Mouse (Mus musculus) induced T-regulatory cell, adult 2 months (primary cell): ENCODE results near the gene Ssr3.
A peak's percentile ranks its signal among the peaks of the same experiment; 100 is the strongest.
"Not testable (repeated sequence)": the region's sequence is repeated elsewhere in the genome, so short reads cannot be mapped to it uniquely, and the experiment has no call there.

Experiments
- DNase-seq: peaks from one replicate; pipeline ENCODE4 v3.0.0-alpha.2; 2012; ENCODE audit warnings: low read depth

Ssr3 gene

DNA sequence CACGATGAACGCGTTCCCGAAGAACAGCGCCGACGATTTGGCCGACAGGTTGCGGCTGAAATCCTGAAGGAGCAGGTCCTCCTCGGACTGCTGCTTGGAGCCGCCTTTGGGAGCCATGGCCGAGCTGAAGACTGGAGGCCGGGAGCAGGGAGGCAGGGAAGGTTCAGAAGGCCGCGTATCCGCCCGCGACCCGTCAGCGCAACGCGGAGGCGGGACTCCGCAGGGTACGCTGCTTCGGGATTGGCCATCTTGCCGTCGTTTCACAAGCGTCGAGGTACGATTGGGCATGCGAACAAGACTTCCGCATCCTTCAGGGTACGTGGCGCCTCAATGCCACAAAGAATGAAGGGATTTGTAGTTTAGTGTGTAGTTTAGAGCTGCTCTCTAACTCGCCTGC, at the start of gene Ssr3:
Gene Ssr3, minus strand, starts transcription at position 203 of the 397 bp plus-strand sequence.
- DNase-seq = peak; percentile 97

DNA sequence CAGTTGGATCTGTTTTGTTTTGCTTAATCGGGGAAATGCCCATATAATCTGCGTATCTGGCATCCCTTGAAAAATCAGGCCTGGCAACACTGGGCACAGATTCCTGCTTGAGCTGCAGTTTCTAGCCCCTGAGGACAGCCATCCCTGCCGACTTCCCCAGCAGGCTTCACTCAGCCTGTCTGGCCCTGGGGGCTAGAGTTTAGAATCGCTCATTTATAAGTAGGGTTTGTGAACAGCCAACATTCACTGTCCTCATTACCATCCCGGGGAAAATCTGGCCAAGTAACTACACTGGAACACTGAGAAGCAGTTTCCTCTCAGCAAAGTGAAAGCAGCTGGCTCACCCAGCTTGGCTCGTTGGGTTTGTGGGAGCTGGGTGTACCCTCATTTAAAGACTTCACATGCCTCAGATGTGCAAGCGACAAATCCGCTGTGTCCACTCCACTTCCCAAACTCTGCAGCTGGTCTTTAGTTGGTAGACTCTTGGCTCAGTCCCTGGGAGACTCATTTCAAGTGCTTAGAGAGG, 49.2 kb upstream of the Ssr3 start:
- DNase-seq = no peak

DNA sequence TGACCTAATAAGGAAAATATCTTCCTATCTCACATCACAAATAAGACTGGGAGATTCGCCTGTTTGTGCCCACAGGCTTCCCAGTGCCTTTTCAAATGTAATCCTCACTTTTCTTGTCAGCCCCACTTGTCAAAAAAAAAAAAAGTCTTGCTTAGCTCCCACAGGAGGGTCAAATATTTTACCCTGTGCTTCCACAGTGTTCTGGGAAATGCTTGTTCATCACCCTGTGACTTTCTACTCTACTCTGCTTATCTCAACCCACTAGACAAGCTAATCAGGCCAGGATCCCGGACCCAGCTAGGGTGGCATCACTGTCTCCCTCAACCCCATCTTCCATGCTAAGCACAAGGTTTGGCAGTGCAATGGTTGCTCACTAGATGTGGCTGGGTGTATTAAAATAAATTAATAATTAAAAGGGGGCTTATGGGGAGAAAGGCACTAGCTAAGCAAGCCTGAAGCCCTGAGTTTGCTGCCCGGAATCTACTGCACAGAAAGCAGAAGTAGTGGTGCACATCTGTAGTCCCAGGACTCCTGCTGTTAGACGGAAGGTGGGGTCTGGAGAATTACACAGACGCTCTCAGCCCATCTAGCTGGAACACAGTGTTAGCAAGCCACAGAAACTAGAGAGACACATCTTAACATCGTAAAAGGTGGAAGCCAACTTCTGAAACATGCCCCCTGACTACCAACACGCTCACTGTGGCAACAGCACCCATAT, 46.2 kb upstream of the Ssr3 start:
- DNase-seq = no peak

- DNase-seq = no peak
These were observed 43.4 kb upstream of the Ssr3 start for GRCm38 (mm10) chr3:65435812-65436211.

- peak; percentile 42 for DNase-seq
These were observed 42.7 kb upstream of the Ssr3 start for GRCm38 (mm10) chr3:65435101-65435571.

DNA sequence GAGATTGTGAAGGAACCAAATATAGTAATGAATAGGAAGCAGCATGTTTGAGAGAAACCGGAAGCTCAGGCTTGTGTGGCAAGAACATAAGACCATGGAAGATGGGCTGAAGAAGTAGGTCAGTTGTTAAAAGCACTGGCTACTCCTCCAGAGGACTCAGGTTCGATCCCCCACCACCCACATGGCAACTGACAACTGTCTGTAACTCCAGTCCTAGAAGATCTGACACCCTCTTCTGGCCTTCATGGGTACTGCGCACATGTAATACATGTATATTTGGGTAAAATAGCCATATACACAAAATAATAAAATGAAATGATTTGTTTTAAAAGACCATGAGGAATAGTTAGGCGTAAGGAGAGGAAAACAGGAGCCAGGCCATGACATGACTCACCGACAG, 39.8 kb upstream of the Ssr3 start:
- peak; percentile 15 for DNase-seq

- no peak for DNase-seq
These were observed 27.3 kb upstream of the Ssr3 start for GRCm38 (mm10) chr3:65419706-65420105.

GRCm38 (mm10) chr3:65417913-65418594, 25.6 kb upstream of the Ssr3 start:
- DNase-seq = no peak

- DNase-seq = no peak
These were observed 24.1 kb upstream of the Ssr3 start for GRCm38 (mm10) chr3:65416571-65416970.

GRCm38 (mm10) chr3:65407891-65408290, 15.5 kb upstream of the Ssr3 start:
- no peak for DNase-seq

DNA sequence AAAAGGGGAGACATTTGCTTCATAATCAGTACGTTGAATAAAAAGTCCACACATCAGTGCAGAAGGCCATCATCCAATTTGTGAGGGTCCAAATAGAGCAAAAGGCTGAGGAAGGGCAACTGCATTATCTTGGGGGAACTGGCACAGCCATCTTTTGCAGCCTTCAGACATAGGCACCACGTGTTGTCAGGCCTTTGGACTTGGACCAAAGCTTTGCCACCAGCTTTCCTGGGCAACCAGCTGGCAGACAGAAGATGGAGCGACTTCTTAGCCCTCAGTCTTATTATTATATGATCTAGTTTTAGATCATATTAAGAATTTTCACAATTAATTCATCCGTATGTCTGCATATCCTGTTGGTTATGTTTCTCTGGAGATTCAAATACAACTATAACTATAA, 13.4 kb upstream of the Ssr3 start:
- DNase-seq = no peak

DNA sequence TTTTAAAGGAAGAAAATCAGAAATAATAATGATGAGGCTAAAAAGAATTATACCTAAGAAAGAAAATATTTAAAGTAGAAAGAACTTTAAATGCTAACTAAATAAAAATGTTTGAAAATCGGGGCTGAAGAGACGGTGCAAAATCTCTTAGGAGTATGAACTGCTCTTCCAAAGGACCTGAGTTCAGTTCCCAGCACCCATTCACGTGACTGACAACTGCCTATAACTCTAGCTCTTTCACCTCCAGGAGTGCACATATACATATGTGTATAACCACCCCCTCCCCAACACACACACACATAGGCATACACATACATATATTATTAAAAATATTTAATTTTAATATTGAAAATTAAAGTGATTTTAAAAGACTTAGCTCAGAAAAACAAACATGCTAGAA, 5.1 kb upstream of the Ssr3 start:
- DNase-seq = no peak

DNA sequence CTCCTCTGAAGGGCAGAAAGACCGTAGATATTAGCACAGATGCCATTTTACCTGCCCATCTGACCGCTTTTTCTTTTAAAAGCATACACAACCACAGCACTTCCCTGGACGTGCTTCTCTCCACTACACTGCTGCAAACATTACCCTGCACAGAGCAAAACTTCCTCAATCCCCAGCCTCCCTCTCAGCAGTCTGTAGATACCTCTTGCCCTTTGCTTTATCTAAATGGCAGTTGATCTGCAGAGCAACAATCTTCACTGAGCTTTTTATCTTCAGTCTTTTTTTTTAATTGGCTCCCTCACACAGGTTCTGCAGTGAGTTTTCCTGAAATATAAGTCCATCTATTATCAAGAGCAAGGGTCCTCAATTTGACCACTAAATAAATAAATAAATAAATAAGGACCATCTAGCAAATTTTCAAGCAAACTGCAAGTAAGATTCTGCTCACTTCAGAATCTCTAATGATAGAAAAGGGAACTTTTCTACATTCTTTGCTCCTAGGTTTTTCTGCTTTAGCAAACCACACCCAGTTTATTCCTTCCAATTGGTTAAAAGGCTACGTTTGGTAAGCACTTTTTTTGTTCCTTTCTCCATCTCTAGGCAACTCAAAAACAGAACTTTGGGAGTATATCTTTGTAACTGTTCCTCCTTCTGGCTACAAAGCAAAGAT, 4.5 kb upstream of the Ssr3 start:
- no peak for DNase-seq

- not testable (repeated sequence) for DNase-seq
These were observed 2.7 kb upstream of the Ssr3 start for GRCm38 (mm10) chr3:65395111-65395510.

DNA sequence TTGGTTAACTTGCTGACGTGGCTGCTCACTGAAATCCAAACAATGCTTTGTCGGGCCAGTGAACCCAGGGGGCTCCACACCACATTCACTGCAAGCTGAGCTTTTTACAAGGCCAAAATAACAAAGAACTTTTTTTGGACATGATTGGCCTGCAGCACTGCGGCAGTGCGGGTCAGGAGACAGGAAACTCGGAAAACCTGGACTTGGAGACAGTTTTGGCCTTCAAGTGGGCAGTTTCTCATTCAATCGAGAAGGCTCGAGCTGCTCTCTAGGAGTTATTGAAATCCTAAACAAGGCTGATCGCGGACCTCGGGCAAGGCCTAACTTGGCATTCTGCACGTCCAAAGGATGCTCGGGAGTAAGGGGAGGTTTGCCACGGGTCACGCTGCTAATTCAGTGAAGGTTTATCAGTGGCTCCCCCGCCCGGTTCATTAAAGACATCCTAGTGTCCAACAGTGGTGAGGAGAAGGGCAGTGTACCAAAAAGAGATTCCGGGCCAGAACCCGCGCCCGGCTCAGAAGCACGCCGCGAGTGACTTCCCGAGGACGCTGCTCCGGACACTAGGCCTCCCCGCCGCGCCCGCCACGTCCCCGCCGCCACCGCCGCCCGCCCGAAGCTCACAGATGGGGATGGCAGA, 521 bp downstream of the Ssr3 start:
- DNase-seq = peak; percentile 56

- DNase-seq = no peak
These were observed 1.1 kb downstream of the Ssr3 start for GRCm38 (mm10) chr3:65391222-65391783.

DNA sequence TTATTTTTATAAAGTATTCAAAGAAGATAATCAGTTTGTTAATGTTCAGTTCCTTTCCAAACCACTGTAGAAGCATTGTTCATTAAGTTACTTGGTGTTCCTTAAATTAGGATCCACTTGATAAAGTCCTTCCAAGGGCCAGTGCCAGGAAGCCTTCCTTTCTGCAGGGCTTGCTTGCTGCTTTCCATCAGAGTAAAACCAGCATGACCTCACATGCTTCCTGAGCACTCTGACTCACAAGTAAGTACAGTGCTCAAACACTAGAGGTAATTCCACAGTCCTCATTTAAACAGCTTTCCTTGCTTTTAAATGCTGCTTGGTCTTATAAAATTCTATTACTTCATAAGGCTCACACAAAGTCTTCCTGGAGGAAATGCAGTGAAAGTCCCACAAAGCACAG, 6.7 kb downstream of the Ssr3 start:
- DNase-seq = no peak

- no peak for DNase-seq
These were observed 8.0 kb downstream of the Ssr3 start for GRCm38 (mm10) chr3:65384431-65384830.

DNA sequence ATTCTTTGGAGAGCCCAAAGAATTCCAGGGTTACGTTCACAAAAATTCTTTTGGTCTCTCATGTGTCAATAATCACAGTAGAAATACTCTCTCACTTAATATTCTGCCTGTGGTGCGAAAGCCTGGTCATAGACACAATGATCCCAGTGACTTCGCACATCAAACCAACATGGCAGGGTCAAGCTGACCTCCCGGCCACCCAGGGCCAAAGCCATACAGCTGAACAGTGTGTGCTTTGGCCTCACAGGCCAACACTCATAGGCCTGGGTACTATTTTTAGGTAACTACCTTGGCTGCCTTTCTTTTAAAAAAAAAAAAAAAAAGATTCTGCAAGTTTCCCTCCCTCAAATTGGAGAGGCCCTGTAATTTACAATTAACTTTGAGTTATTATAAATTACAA, 11.3 kb downstream of the Ssr3 start:
- DNase-seq = no peak

- DNase-seq = peak; percentile 59
These were observed 12.4 kb downstream of the Ssr3 start for GRCm38 (mm10) chr3:65379884-65380539.

DNA sequence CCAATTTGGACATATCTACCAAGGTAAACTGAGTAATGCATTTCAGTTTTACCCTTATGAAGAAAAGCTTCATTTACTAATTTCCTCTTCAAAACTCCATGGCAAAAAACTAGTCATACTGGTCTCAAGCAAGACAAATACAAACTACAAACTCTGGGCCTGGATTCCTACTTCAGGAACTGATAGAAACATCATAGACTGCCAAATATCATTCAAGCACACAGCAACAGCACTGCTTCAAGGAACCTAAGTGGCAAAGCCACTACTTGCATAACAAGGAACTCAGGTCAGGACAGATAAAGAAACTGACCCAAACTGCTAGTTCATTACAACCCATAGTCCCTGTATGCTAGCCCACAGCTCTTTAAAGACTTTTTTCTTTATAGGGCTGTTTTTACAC, 13.7 kb downstream of the Ssr3 start:
- no peak for DNase-seq
